Mouse (Mus musculus) CH12.LX (cell line): ENCODE measurements around the gene Bach2. TPM values are rescaled to one million over a fixed set of nuclear protein-coding genes. Genes with fewer than 3 reads are reported as not detected.

ENCODE experiments used
- DNase-seq: peaks from one replicate; pipeline ENCODE4 v3.0.0-alpha.2; 2013; ENCODE audit errors: extremely low read depth
- H3K27ac ChIP-seq: 2 replicates; pipeline ENCODE4 v1.5.1; 2012; ENCODE audit warnings: low read depth, mild to moderate bottlenecking, control low read depth, moderate library complexity; ENCODE audit not compliant: insufficient read depth
- H3K27me3 ChIP-seq: replicated peaks from 2 replicates; pipeline ENCODE3; 2012; ENCODE audit warnings: inconsistent platforms
- H3K36me3 ChIP-seq, 2 experiments: replicated peaks in 1 of 2; 2 replicates each; pipeline versions ENCODE3 to v1.6.1; 2012; ENCODE audit warnings: inconsistent platforms in 1 of 2, low read length in 1 of 2, mild to moderate bottlenecking in 1 of 2, mixed read lengths in 1 of 2, moderate library complexity in 1 of 2; ENCODE audit not compliant: control insufficient read depth in 1 of 2, insufficient read depth in 1 of 2
- H3K4me1 ChIP-seq, 2 experiments: 2 replicates each; pipeline ENCODE4 v1.6.1; 2012; ENCODE audit warnings: inconsistent platforms in 1 of 2, moderate library complexity in 1 of 2; ENCODE audit not compliant: insufficient read depth in 2 of 2, control insufficient read depth in 1 of 2
- H3K4me2 ChIP-seq: 2 replicates; pipeline ENCODE4 v1.6.1; 2012; ENCODE audit warnings: low read depth, mild to moderate bottlenecking, control low read depth; ENCODE audit not compliant: poor library complexity, insufficient read depth, severe bottlenecking
- H3K4me3 ChIP-seq, 3 experiments: fragments of 150-350 bp in 1 of 3; sonication (generic) in 1 of 3; replicated peaks in 1 of 3; 2 replicates each; pipeline versions ENCODE3 to v1.5.1; 2011 to 2012; ENCODE audit warnings: low read depth in 2 of 3, low read length in 2 of 3, mild to moderate bottlenecking in 2 of 3, moderate library complexity in 2 of 3, control low read depth in 1 of 3, improper control_type of control experiment in 1 of 3, inconsistent platforms in 1 of 3, mixed read lengths in 1 of 3; ENCODE audit not compliant: poor library complexity in 1 of 3
- H3K79me2 ChIP-seq: replicated peaks from 2 replicates; pipeline ENCODE4 v1.6.1; 2012; ENCODE audit warnings: mild to moderate bottlenecking, moderate library complexity; ENCODE audit not compliant: control insufficient read depth, poor library complexity, insufficient read depth, severe bottlenecking; ENCODE audit errors: extremely low read depth
- H3K9ac ChIP-seq: 2 replicates; pipeline ENCODE4 v1.6.1; 2012; ENCODE audit warnings: low read depth, mild to moderate bottlenecking, control low read depth, moderate library complexity; ENCODE audit not compliant: insufficient read depth
- H3K9me3 ChIP-seq: replicated peaks from 2 replicates; pipeline ENCODE3; 2012; ENCODE audit warnings: low read length, inconsistent platforms, mixed read lengths
- EP300 ChIP-seq: IDR thresholded peaks from 2 replicates; pipeline ENCODE4 v1.6.1; 2011; ENCODE audit warnings: low read length, improper control_type of control experiment
- JUN ChIP-seq: IDR thresholded peaks from 2 replicates; pipeline ENCODE4 v1.6.1; 2011; ENCODE audit warnings: low read depth, mild to moderate bottlenecking, low read length, improper control_type of control experiment, moderate library complexity; ENCODE audit not compliant: insufficient read depth
- MAFK ChIP-seq: IDR thresholded peaks from 2 replicates; pipeline ENCODE4 v1.6.1; 2011; ENCODE audit warnings: low read length, improper control_type of control experiment; ENCODE audit not compliant: insufficient replicate concordance
- MEF2A ChIP-seq: IDR thresholded peaks from 2 replicates; pipeline ENCODE4 v1.6.1; 2014; ENCODE audit warnings: low read depth, mild to moderate bottlenecking, inconsistent platforms, low read length, improper control_type of control experiment, borderline replicate concordance
- POLR2AphosphoS2 ChIP-seq: IDR thresholded peaks from 2 replicates; pipeline ENCODE4 v1.6.1; 2011; ENCODE audit warnings: low read depth, low read length, improper control_type of control experiment
- RCOR1 ChIP-seq: conservative IDR thresholded peaks from 2 replicates; pipeline ENCODE4 v1.6.1; 2012; ENCODE audit warnings: low read depth, mild to moderate bottlenecking, inconsistent platforms, low read length, improper control_type of control experiment
- SIN3A ChIP-seq: IDR thresholded peaks from 2 replicates; pipeline ENCODE4 v1.6.1; 2012; ENCODE audit warnings: low read length, improper control_type of control experiment, inconsistent platforms
- USF1 ChIP-seq: IDR thresholded peaks from 2 replicates; pipeline ENCODE4 v1.6.1; 2014; ENCODE audit warnings: low read depth, mild to moderate bottlenecking, inconsistent platforms, low read length, improper control_type of control experiment
- ZMIZ1 ChIP-seq: IDR thresholded peaks from 2 replicates; pipeline ENCODE4 v1.6.1; 2012; ENCODE audit warnings: low read depth, mild to moderate bottlenecking, inconsistent platforms, low read length, improper control_type of control experiment
- ZNF384 ChIP-seq: IDR thresholded peaks from 2 replicates; pipeline ENCODE4 v1.6.1; 2012; ENCODE audit warnings: low read depth, low read length, improper control_type of control experiment, inconsistent platforms
- dilution Hi-C: fragments of 300-500 bp; cut with MboI; formaldehyde crosslinking; loops from 2 replicates; pipeline ENCODE4 v1.14.3; 2020; ENCODE audit warnings: low sequenced_read_pairs; ENCODE audit not compliant: extremely low pct_unique_long_range_greater_than_20kb, extremely low pct_ligation_motif_present
- in situ Hi-C: fragments of 300-500 bp; cut with MboI; formaldehyde crosslinking; loops from 3 replicates; pipeline ENCODE4 v1.14.3; 2019; ENCODE audit warnings: low sequenced_read_pairs, low pct_ligation_motif_present, low pct_unique_long_range_greater_than_20kb, mixed read lengths
- polyA plus RNA-seq: library from polyadenylated mRNA; unstranded; fragments of >175 nt; gene quantifications from 2 replicates; pipeline ENCODE4 v1.2.1, GENCODE M21; 2012; ENCODE audit warnings: low read depth; ENCODE audit not compliant: insufficient read length
- total RNA-seq, 2 experiments: library from RNA; depleted of rRNA; stranded (reverse); fragments of 300-350 nt in 1 of 2; fragments of >200 nt in 1 of 2; gene quantifications; 2 replicates each; pipeline ENCODE4 v1.2.3; 2012 to 2014

Gene Bach2
- total and polyA plus RNA-seq, 3 experiments: 0.11 TPM; not detected in 2

- no peak for DNase-seq
- Histone ChIP-seq H3K4me2 (peak overlapping the region; percentile 21; the same call in 1 of the 2 replicates), H3K36me3 (no peaks in the 10 kb centered on the region), H3K27ac (no peak overlapping the region), H3K9ac (no peak overlapping the region), H3K9me3 (no peaks in the 10 kb centered on the region), H3K4me1 (peaks cover 10 to 30% of the 10 kb centered on the region in 2 experiments; a peak in 3 of 4 replicates), H3K4me3 (no peak overlapping the region), H3K27me3 (peaks cover 2% of the 10 kb centered on the region)
- dilution Hi-C loops: no loop called here
- in situ Hi-C loops: no loop called here
- TF ChIP-seq USF1: no peak
- TF ChIP-seq JUN: no peak
- TF ChIP-seq, all 38 proteins: peak for 0
- no peaks in the 10 kb centered on the region for H3K79me2 ChIP-seq
Measured at GRCm38 (mm10) chr4:32387479-32388240, 149.1 kb downstream of the Bach2 start.

- dilution Hi-C loops: no loop called here
- no peak overlapping the region for H3K4me2 ChIP-seq
- no peak overlapping the region for H3K4me3 ChIP-seq
- H3K36me3 ChIP-seq: no peaks in the 10 kb centered on the region
- in situ Hi-C loops: no loop called here
- peaks cover 2% of the 10 kb centered on the region for H3K27me3 ChIP-seq
- no peaks in the 10 kb centered on the region for H3K79me2 ChIP-seq
- no peak overlapping the region for H3K27ac ChIP-seq
- H3K9ac ChIP-seq: no peak overlapping the region
- no peak for DNase-seq
- no peaks in the 10 kb centered on the region for H3K9me3 ChIP-seq
- TF ChIP-seq JUN: no peak
- TF ChIP-seq POLR2AphosphoS2: no peak
- no peak for TF ChIP-seq MAFK
- no peak for TF ChIP-seq SIN3A
- TF ChIP-seq, all 38 proteins: peak for 0
- peaks cover 10 to 30% of the 10 kb centered on the region in 2 experiments; a peak in 3 of 4 replicates for H3K4me1 ChIP-seq
Measured at GRCm38 (mm10) chr4:32388564-32388963, 150.0 kb downstream of the Bach2 start.

GRCm38 (mm10) chr4:32389107-32389800, 150.7 kb downstream of the Bach2 start:
- in situ Hi-C loops: no loop called here
- no peaks in the 10 kb centered on the region for H3K27me3 ChIP-seq

More at GRCm38 (mm10) chr4:32389107-32389800, 150.7 kb downstream of the Bach2 start:
- Histone ChIP-seq H3K79me2 (no peaks in the 10 kb centered on the region), H3K4me3 (no peak overlapping the region), H3K4me1 (peaks cover 10 to 30% of the 10 kb centered on the region in 2 experiments; a peak in 3 of 4 replicates), H3K4me2 (no peak overlapping the region), H3K9ac (no peak overlapping the region), H3K27ac (no peak overlapping the region), H3K36me3 (no peaks in the 10 kb centered on the region), H3K9me3 (no peaks in the 10 kb centered on the region)
- no peak for DNase-seq
- TF ChIP-seq RCOR1 (no peak), ZMIZ1 (no peak), ZNF384 (no peak), EP300 (no peak), MEF2A (no peak), MAFK (no peak)
- dilution Hi-C loops: no loop called here
